Mouse (Mus musculus): Measurements from ENCODE around the gene Etl4. TPM values are rescaled to one million over a fixed set of nuclear protein-coding genes. Genes with fewer than 3 reads are reported as not detected.

Etl4 gene
- polyA plus RNA-seq, 1 experiment from 2014 or later, result 76.7 TPM

- H3K36me3 ChIP-seq (ENCODE audit: control insufficient read depth, insufficient read depth, low read length), result peaks cover 46% of the 10 kb centered on the region
- H3K9me3 ChIP-seq (ENCODE audit: control insufficient read depth, low read depth, low read length), result no peaks in the 10 kb centered on the region
These were observed 939.8 kb downstream of the Etl4 start for GRCm38 (mm10) chr2:20849346-20849745.

More at GRCm38 (mm10) chr2:20849346-20849745, 939.8 kb downstream of the Etl4 start:
- no peak overlapping the region for H3K4me2 ChIP-seq (replicated peaks; ENCODE audit: low read depth, low read length)
- no peak for ATAC-seq (ENCODE audit: insufficient number of reproducible peaks, insufficient read depth, low FRiP score, low read depth)
- no peak overlapping the region for H3K4me3 ChIP-seq (ENCODE audit: low read depth, low read length)
- WGBS, result 93% methylated on average over 18 of the region's 18 CpGs
- H3K27ac ChIP-seq (ENCODE audit: low read length), result no peak overlapping the region
- no peak overlapping the region for H3K9ac ChIP-seq (replicated peaks; ENCODE audit: low read depth, low read length)
- H3K27me3 ChIP-seq (ENCODE audit: control insufficient read depth, insufficient read depth, low read length), result no peaks in the 10 kb centered on the region
- H3K4me1 ChIP-seq (ENCODE audit: control insufficient read depth, insufficient read depth, low read length), result no peaks in the 10 kb centered on the region

Small RNAs within 50 kb of the gene (microRNA-seq; reads per million reads assigned to microRNA genes)
- not detected for gene Gm44457

All from stomach, embryonic 14.5 days (tissue).